Mouse (Mus musculus) right cerebral cortex, adult 2 months (tissue): ENCODE results near the gene Myo19.

Experiments
- DNase-seq, 2 experiments: peaks; one replicate each; pipeline ENCODE4 v3.0.0; 2021 to 2022; ENCODE audit warnings: low spot score in 2 of 2

Gene Myo19

GRCm38 (mm10) chr11:84945841-84946240 is 65.9 kb downstream of the Myo19 start:
- DNase-seq, result no peak

GRCm38 (mm10) chr11:84947206-84947605 is 67.3 kb downstream of the Myo19 start:
- no peak for DNase-seq

- no peak for DNase-seq
These were observed 68.2 kb downstream of the Myo19 start for GRCm38 (mm10) chr11:84948114-84948513.

- DNase-seq, result no peak
These were observed 68.6 kb downstream of the Myo19 start for GRCm38 (mm10) chr11:84948526-84948925.

GRCm38 (mm10) chr11:84952611-84953010 is 72.7 kb downstream of the Myo19 start:
- no peak for DNase-seq

- DNase-seq, result no peak
These were observed 76.5 kb downstream of the Myo19 start for GRCm38 (mm10) chr11:84956400-84956799.

- peak in 1 of 2 experiments; percentile 44 for DNase-seq
These were observed 77.2 kb downstream of the Myo19 start for GRCm38 (mm10) chr11:84957171-84957570.

GRCm38 (mm10) chr11:84957591-84958270 is 77.8 kb downstream of the Myo19 start, which contains the start of gene Car4:
Car4 (plus strand) TSS chr11:84957786.
- peak; percentile 45 to 51 for DNase-seq

GRCm38 (mm10) chr11:84958271-84958630 is 78.3 kb downstream of the Myo19 start:
- no peak for DNase-seq

- no peak for DNase-seq
These were observed 79.2 kb downstream of the Myo19 start for GRCm38 (mm10) chr11:84959181-84959580.

GRCm38 (mm10) chr11:84959701-84960181 is 79.8 kb downstream of the Myo19 start:
- no peak for DNase-seq

- no peak for DNase-seq
These were observed 80.3 kb downstream of the Myo19 start for GRCm38 (mm10) chr11:84960291-84960690.

GRCm38 (mm10) chr11:84960780-84961179 is 80.8 kb downstream of the Myo19 start:
- no peak for DNase-seq
